9 mouse cellular contexts compared by ENCODE assay signal in genomic region chr15:95574661-95575060, GRCm38 (mm10). TPM values are rescaled to one million over a fixed set of nuclear protein-coding genes. Genes with fewer than 3 reads are reported as not detected.
DNase-seq lines count a peak whose midpoint lies in the region; ATAC-seq lines count a peak whose summit lies in the region.
"Had no signal": no experiment of that assay in that cellular context is flagged by ENCODE, and none has a peak within 500 bp of the region (broad histone marks: within the 10 kb centered on the region; RNA-seq: fewer than 3 reads in every experiment).

No protein-coding gene starts in this region.

- DNase-seq in urinary bladder, postnatal 36 days (ENCODE audit: low spot score in 2 of 2) = peak; percentile 17 to 18
- no peak for DNase-seq in urinary bladder, postnatal 10 days (ENCODE audit: low spot score)
- DNase-seq in cerebellum, adult 11 months = peak; percentile 49
- peak; percentile 26 to 65 for DNase-seq in kidney, postnatal 36 days
- DNase-seq in lung, postnatal 10 days = peak; percentile 51
- peak; percentile 58 for DNase-seq in right cerebral cortex, postnatal 14 days

- H3K4me3 ChIP-seq in forebrain, embryonic 16.5 days (replicated peaks; ENCODE audit: low read length) = no peak overlapping the region
- H3K4me3 ChIP-seq: myocyte had no signal

- no peak overlapping the region for H3K4me2 ChIP-seq in forebrain, embryonic 16.5 days (ENCODE audit: low read length)

- no peaks in the 10 kb centered on the region for H3K36me3 ChIP-seq in forebrain, embryonic 16.5 days (ENCODE audit: control insufficient read depth, insufficient read depth)

- no peaks in the 10 kb centered on the region for H3K9me3 ChIP-seq in forebrain, embryonic 16.5 days (ENCODE audit: control insufficient read depth, low read length)

- peaks cover 6% of the 10 kb centered on the region; the same call in 1 of the 2 replicates for H3K4me1 ChIP-seq in forebrain, embryonic 16.5 days (replicated peaks; ENCODE audit: control insufficient read depth, insufficient read depth, low read length)

- H3K27ac ChIP-seq in forebrain, embryonic 16.5 days (ENCODE audit: low read length) = no peak overlapping the region

- ATAC-seq in forebrain, embryonic 16.5 days = peak; percentile 73
- no peak for ATAC-seq in inflammation-experienced regulatory T-cells, adult 6 months

- H3K27me3 ChIP-seq in forebrain, embryonic 16.5 days (replicated peaks; ENCODE audit: control insufficient read depth, insufficient read depth, low read length) = no peaks in the 10 kb centered on the region

- no peak overlapping the region for H3K9ac ChIP-seq in forebrain, embryonic 16.5 days (replicated peaks; ENCODE audit: low read depth, low read length)

- WGBS in forebrain, embryonic 16.5 days = 12% methylated on average over 5 of the region's 5 CpGs

RNA-seq across cellular contexts. Expression of gene Nell2, which starts 46.3 kb away (rescaled TPM):
- 247 and 248 TPM in 2 replicates for polyA plus RNA-seq in forebrain, embryonic 16.5 days (2015; fragmentation: Nextera tagmentation; extraction: Ambion mirVana)
- not detected for polyA plus RNA-seq in inflammation-experienced regulatory T-cells, adult 6 months (2017; shearing (Covaris generic))

Comparison
In these comparisons a context has a peak if more than half of its experiments do, and no peak if none do; other contexts are left out.
1. RNA of gene Nell2, which starts 46.3 kb away (polyA plus RNA-seq): 247 to 248 TPM in forebrain, embryonic 16.5 days; not detected in inflammation-experienced regulatory T-cells, adult 6 months; every median in the first group is over 100 times any median in the second.